ENCODE assay signal across 25 mouse cellular contexts in the genomic region with DNA sequence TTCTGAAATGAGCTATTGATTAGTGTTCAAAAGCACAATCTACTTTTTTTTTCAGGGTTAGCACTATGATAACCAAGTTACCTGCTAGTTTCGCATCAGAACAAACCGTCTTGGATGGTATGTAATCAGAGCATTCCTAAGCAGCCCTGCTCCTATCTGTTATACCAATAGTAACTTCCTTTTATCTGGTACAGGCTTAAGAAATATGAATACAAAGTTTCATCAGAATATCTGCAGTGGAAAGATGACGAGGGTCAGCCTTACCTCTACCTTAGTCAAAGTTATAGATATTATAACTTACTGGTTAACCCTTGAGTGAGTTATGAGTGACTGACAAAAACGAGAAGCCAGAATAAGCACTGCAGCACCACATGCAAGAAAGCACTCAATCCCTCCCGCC. TPM values are rescaled to one million over a fixed set of nuclear protein-coding genes. Genes with fewer than 3 reads are reported as not detected.
"Had no signal": no experiment of that assay in that cellular context is flagged by ENCODE, and none has a peak within 500 bp of the region (broad histone marks: within the 10 kb centered on the region; RNA-seq: fewer than 3 reads in every experiment).

No protein-coding gene starts in this region.

- ATAC-seq: hindbrain, postnatal 0 days; intestine, embryonic 16.5 days; liver, embryonic 12.5 days had no signal

- H3K27ac ChIP-seq: gastrocnemius, adult 2 months; heart, adult 2 months; heart, embryonic 13.5 days; heart, embryonic 15.5 days; hindbrain, embryonic 13.5 days; hindbrain, embryonic 15.5 days; hindbrain, postnatal 0 days; kidney, embryonic 15.5 days; kidney, postnatal 0 days; limb, embryonic 13.5 days; limb, embryonic 15.5 days; liver, embryonic 12.5 days; liver, embryonic 14.5 days had no signal

- H3K4me3 ChIP-seq: gastrocnemius, adult 2 months; heart, adult 2 months; heart, embryonic 13.5 days; heart, embryonic 15.5 days; hindbrain, embryonic 13.5 days; hindbrain, embryonic 15.5 days; kidney, embryonic 15.5 days; limb, embryonic 13.5 days; limb, embryonic 15.5 days; liver, embryonic 12.5 days had no signal

- DNase-seq: gastrocnemius, adult 2 months; gastrocnemius, postnatal 10 days; gastrocnemius, postnatal 36 days; heart, adult 2 months; heart, postnatal 14 days; heart, postnatal 36 days; kidney, adult 11 months; kidney, adult 9 months; kidney, postnatal 14 days; layer of hippocampus, adult 9-11 months; layer of hippocampus, postnatal 36 days; left cerebral cortex, postnatal 4 days had no signal

- H3K4me1 ChIP-seq: heart, embryonic 13.5 days; heart, embryonic 15.5 days; hindbrain, embryonic 13.5 days; hindbrain, embryonic 15.5 days; limb, embryonic 13.5 days; limb, embryonic 15.5 days; liver, embryonic 12.5 days had no signal

RNA-seq across cellular contexts. Expression of a gene that starts 12.8 kb away (rescaled TPM):
- total RNA-seq: gastrocnemius, adult 2 months; heart, adult 2 months; heart, postnatal 36 days; hematopoietic stem cell, adult 5-6 weeks had no signal
